Mouse (Mus musculus): ENCODE results near the gene Samd4.

- TF ChIP-seq POLR2A (IDR thresholded peaks at IDR 0.05; ENCODE audit: extremely low read depth, insufficient read depth, low read length) (no peak), CTCF (IDR thresholded peaks at IDR 0.05; ENCODE audit: low read depth, low read length) (no peak)
These were observed 45.9 kb downstream of the Samd4 start for GRCm38 (mm10) chr14:46928556-46928955.
